Mouse (Mus musculus) kidney, postnatal 14 days (tissue): ENCODE results near the gene Ndufa10.
"Not testable (repeated sequence)": the region's sequence is repeated elsewhere in the genome, so short reads cannot be mapped to it uniquely, and the experiment has no call there.

Experiments used
- DNase-seq: peaks from one replicate; pipeline ENCODE4 v3.0.0; 2022; ENCODE audit warnings: mixed read lengths

Ndufa10 gene

GRCm38 (mm10) chr1:92473165-92474041 is at the start of gene Ndufa10:
Ndufa10 (minus strand) TSS chr1:92473860.
- DNase-seq = peak; percentile 94

DNA sequence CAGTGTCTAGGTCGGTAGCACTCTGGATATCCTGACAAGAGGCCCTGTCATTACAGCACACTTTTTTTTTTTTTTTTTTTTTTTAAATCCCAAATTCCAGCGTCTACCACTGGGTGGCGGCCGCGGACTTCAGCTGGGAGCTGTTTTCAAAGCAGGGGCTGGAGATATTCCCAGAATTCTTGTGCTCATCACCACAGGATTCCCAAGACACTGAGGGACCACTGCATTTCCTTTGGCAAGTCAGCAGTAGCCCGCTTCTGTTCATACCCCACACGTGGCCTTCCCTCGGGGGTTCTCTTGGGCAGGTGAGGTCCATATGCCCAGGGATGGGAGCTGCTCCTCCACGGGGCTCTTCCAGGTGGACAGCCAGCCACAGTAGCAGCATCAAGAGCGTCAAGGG is 47.7 kb upstream of the Ndufa10 start:
- peak; percentile 38 for DNase-seq

DNA sequence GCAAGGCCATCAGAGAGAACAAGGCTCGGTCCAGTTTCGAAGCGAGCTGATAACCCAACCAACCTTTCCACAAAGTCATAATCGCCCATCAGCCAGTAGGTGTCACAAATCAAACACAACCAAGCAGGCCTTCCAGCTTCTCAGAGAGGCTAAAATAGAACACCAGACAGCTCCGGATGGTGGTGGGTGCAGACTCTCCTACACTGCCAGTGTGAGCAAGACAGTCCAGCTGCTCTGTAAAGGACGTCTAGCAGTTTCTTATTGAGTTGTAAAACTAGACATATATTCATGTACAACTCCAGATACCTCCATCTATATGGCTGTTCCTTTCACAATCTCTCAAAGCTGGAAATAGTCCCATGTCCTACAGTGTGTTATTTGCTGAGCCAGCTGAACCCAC is 45.4 kb upstream of the Ndufa10 start:
- no peak for DNase-seq

DNA sequence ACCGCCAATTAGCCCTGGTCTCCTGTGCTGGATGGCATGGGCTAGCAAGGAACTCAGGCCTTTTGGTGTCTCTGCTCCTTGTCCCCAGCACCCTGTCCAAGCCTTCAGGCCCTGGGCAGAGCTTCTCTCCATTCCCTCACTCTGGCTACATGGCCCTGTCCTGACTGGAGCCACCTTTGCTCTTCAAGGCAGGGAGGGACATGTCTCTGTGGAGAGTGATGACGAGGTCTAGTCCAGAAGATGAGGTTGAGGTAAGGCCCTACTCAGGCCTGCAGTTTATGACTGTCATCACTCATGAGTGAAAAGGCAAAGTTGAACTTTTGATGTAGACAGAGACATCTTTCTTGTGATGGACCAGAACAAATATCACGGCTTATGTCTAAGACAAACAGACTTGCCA is 44.9 kb upstream of the Ndufa10 start, which contains the start of gene Olfr1414:
Olfr1414 (minus strand) TSS at position 101 of the 400 bp plus-strand sequence.
- no peak for DNase-seq

GRCm38 (mm10) chr1:92515390-92515789 is 41.7 kb upstream of the Ndufa10 start:
- DNase-seq = no peak

- not testable (repeated sequence) for DNase-seq
These were observed 38.0 kb upstream of the Ndufa10 start for GRCm38 (mm10) chr1:92511646-92512045.

- no peak for DNase-seq
These were observed 22.3 kb upstream of the Ndufa10 start, which contains the start of gene Olfr1415 for GRCm38 (mm10) chr1:92496001-92496400. Olfr1415 (minus strand) TSS chr1:92496101.

DNA sequence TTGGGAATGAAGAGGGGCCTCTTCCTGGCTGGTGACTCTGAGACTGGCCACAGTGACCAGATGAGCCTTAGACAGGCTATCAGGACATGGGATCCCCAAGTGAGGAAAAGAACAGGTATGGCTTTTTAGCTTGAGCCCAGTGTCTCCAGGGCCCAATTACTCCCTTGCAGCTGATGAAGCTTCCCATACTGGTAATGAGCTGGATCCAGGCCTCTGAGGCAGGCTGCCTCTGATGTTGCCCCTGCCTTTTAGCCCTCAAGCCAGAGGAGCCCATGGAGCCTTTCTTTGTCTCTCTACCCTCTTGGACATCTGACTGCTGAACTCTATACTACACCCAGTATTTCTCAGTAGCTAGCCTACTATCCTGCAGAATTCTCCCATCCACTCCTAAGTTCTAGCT is 11.4 kb upstream of the Ndufa10 start, which contains the start of gene Olfr1416:
Olfr1416 (minus strand) TSS at position 101 of the 400 bp plus-strand sequence.
- DNase-seq = no peak

- DNase-seq = no peak
These were observed 462 bp upstream of the Ndufa10 start for GRCm38 (mm10) chr1:92474066-92474578.

DNA sequence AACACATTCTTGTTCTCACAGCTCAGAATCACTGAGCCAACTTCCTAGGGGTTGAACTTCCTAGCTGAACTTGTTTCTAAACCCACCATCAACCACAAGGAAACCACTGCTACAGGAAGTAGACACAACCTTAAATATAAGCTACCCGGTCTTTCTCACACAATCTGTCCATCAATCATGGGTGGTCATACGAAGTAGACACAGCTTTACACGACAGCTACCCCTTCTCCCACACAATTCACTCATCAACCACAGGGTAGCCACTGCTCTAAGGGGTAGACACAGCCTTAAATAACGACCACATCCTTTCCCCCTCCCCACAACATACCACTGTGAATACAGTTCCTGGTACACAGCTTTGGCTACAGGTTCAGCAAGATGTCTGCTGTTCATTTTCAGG is 4.8 kb downstream of the Ndufa10 start:
- no peak for DNase-seq

DNA sequence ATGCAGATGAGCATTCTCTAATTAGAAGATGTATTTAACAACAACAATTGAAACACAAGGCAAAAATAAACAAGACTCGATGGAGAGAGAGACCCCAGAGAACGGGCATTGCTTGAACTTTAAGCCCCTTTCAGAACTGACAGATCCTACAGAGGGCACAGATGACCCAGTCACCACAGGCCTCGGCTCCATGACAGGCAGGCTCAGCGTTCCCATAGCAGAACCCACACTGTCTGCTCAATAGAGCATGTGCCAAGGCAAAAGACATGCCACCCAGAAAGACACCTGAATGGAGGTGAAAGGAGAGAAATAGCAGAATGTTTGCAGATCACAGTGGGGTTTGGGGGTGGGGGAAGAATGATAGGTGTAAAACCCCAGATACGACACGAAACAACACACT is 15.2 kb downstream of the Ndufa10 start:
- DNase-seq = no peak

DNA sequence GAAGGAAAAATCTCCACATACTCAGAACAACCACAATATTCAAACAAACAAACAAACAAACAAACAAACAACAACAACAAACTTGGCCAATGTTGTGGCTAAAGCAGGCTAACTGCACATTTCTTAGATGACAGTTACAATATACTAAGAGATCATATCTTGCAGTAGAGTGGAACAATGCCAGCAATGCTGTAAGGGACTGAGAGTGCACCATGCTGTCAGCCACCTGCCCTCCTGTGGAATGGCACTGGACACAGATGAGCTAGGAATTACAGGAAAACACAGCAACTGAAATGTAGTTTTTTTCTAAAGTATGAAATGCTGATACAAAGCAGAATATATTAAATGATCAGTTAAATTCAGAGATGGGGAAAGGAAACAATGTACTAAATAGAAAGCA is 15.9 kb downstream of the Ndufa10 start:
- DNase-seq = no peak

DNA sequence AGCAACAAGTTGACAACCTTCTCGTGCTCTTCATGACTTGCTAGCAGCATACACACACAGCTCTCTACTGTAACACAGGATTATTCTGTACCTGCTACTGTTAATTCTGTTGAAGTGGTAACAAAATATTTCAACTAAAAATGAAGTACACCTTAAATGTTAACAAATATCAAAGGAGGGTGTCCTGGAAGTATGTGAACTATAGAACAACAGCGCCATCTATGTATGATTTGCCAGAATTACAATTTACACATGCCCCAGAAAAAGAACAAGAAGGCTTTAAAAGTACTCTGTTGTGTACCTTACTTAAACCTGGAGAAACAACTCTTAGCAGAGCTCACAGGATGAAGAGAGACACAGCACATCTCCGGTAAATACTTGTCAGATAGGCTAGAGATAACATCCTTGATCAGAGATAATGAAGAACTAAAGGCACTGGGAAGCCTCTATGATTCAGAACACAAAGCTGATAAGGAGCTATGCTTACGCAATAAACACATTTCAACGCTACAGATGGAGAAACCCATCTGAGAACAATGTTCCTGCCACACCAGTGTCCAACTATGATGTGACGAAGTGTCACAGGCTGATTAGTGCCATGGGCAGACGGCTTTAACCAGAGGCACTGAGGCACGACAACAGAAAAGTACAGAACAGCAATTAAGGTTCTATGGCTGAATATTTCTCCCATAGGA is 19.8 kb downstream of the Ndufa10 start:
- DNase-seq = no peak

DNA sequence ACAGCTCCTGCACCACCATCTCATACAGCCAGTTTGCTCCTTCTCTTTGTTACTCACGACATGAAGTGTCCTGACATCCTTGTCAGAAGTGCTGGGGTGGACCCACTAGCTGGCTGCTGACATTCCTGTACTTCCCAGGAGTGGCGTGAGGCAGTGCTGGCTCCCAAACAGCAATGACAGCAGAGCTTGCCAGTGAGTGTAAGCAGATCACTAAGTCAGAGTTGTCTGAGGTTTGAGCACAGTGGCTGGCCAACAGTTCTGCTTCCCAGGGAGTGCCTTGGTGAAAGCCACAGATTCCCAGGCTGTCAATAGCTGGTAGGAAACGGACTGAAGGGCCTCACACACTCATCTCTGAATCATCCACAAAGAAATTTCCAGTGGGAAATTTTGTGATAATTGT is 25.4 kb downstream of the Ndufa10 start:
- no peak for DNase-seq

DNA sequence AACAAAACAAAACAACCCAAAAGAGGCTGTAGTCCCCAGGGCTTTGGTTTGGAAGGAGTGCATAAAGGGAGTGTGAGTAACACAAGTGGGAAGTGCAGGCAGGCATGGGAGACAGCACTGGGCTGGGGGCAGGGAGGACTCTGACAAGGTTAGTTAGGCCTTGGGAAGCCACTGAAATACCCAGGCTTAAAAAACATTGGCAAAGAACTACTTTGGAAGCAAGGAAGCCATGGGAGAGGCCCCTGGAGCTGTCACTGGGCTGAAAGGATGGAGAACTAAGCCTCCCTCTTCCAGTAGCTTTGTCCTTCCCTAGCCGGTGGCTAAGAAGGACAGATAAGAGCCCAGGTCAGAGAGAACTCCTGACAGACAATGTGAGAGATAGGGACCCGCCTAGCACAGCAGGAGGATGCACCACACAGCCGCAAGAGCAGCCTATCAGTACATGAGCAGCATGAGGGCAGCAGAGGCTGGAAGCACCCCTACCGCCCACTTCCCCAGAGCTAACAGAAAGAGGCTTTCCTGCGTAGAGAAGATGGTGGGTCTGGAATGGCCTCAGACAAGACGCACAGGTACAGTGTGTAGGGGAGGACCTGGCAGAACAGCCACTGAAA is 32.1 kb downstream of the Ndufa10 start:
- DNase-seq = no peak

DNA sequence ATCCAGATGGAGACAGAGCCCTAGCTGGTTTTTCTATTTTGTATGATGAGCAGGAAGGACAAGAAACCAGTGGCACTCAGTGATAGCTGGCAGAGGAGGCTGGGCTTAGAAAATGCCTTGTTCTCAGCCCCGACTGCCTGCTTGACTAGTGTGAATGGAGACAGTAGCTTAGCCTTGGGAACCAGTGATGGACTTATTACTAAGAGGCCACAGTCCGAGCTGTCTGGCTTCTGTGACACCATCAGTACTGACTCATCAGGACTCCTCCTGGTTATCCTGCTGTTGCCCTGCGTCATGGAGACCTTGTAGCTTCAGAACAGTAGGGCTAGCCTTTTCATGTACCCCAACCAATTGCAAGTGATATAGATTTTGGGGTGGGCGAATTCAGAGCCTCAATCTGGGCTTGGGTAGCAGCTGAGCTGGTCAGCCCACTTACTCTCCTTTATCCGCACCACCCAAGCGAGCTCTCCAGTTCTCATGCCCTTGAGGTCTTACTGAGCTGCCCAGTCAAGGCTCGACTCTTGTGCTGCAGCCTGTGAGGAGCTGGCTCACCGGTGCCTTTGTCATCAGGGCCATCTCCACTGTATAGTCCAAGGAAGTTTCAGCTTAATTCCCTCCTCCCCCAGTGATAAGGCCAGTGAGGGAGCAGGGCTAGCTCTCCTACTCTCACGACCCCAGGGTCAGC is 33.5 kb downstream of the Ndufa10 start:
- no peak for DNase-seq

- DNase-seq = peak; percentile 9
These were observed 35.9 kb downstream of the Ndufa10 start for GRCm38 (mm10) chr1:92437678-92438271.

DNA sequence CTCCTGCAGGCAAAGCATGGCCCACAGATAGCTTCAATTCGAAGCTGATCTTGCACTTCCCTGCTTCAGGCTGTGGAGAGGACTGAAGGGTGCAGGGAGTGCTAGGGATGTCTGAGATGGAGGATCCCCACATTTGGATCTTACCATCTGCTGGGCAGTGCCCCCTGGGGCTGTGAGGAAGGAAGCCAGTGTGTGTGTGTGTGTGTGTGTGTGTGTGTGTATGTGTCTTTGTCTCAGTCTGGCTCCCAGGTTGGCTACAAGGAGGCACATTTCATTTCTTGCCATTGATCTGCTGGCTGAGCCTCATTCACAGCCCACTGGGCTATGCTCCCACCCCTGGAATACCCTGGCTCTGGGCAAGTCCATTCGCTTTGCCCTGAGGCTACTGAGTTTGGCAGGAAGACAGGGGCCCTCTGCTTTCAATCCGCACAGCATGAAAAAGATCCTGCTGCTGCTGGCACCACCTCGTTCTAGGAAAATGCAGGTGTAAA is 36.8 kb downstream of the Ndufa10 start:
- DNase-seq = no peak

DNA sequence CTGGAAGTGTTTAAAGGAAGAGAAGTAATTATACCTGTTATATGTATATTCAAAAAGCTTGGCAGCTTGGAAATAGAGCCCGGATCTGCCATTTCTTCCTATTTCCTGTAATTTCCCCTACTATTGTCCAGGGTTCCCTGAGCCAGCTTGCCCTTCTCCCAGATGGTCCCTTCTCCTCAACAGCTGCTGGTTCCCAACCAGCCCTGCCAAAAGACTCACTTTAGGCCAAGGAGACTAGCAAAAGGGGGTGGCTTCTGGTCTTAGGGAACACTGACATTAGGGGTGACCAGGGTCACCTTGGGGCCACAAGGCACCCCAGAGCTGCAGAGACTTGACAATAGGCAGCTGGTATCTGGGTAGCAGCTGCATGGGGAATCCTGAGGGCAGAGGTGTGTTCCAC is 38.7 kb downstream of the Ndufa10 start:
- no peak for DNase-seq

DNA sequence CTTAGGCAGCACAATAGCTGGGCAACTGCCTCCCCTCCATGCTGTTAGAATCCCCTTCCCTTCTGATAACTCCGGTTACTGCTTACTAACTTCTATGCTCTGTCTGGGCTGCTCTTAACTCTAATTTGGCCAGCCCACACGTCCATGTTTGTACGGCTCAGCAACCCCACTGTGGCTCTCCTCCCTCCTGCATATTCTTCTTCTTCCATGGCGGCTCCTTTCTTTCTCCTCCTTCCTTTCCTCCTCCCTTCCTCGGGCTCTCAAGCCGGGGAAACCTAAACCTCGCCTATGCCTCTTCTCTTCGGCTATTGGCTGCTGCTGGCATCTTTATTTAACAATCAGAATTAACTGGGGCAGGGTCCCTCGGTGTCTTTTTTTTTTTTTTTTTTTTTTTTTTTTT is 40.9 kb downstream of the Ndufa10 start:
- DNase-seq = no peak

GRCm38 (mm10) chr1:92432098-92432497 is 41.6 kb downstream of the Ndufa10 start:
- DNase-seq = no peak

DNA sequence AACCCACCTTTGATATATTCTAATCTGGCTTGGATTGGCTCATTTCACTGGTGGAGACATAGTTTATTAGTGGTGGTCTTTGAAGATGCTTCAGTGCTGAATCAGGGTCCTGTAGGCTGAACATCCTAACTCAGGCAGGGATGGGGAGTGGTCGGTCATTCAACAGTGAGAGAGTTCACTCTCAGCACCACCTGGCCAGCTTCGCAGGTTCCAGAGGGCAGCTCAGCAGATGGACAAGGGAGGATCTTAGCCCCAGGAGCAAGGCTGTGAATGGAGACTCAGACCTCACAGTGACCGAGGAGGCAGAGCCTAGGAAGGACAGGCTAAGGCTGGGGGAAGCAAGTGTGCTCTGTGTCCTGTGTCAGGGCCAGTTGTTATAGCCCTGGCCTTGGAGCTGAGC is 42.2 kb downstream of the Ndufa10 start:
- no peak for DNase-seq
